In genomic region chr6:126535208-126535910, GRCm38 (mm10) we compare ENCODE assay signal across 8 mouse cellular contexts. TPM values are rescaled to one million over a fixed set of nuclear protein-coding genes. Genes with fewer than 3 reads are reported as not detected.
DNase-seq lines count a peak whose midpoint lies in the region; ATAC-seq and TF ChIP-seq lines count a peak whose summit lies in the region.

Gene Kcna5, minus strand, starts transcription at chr6:126535412.

- peak within 1 kb of the TSS; percentile 20 for H3K4me3 ChIP-seq in hindbrain, embryonic 15.5 days
- H3K4me3 ChIP-seq in midbrain, embryonic 14.5 days (replicated peaks; ENCODE audit: low read depth, low read length), result peak within 1 kb of the TSS; percentile 18

- H3K27me3 ChIP-seq in Patski, result peaks cover 20% of the 10 kb centered on the region
- H3K27me3 ChIP-seq in hindbrain, embryonic 15.5 days, result no peaks in the 10 kb centered on the region; the same call in 1 of the 2 replicates
- H3K27me3 ChIP-seq in midbrain, embryonic 14.5 days (ENCODE audit: control insufficient read depth, insufficient read depth, low read length), result peaks cover 18% of the 10 kb centered on the region

- H3K9me3 ChIP-seq in hindbrain, embryonic 15.5 days, result no peaks in the 10 kb centered on the region
- H3K9me3 ChIP-seq in midbrain, embryonic 14.5 days (ENCODE audit: control insufficient read depth, low read length), result no peaks in the 10 kb centered on the region

- no peaks in the 10 kb centered on the region for H3K36me3 ChIP-seq in hindbrain, embryonic 15.5 days
- H3K36me3 ChIP-seq in midbrain, embryonic 14.5 days (ENCODE audit: control insufficient read depth, insufficient read depth, low read length), result no peaks in the 10 kb centered on the region

- peak; percentile 61 for DNase-seq in adrenal gland, postnatal 14 days
- DNase-seq in adrenal gland, postnatal 25 days, result no peak
- no peak for DNase-seq in Patski (ENCODE audit: low read depth, low spot score)
- peak; percentile 23 for DNase-seq in gastrocnemius, postnatal 10 days
- DNase-seq in midbrain, embryonic 14.5 days, result peak; percentile 68
- no peak for DNase-seq in B cell, adult 2 months

- H3K9ac ChIP-seq in hindbrain, embryonic 15.5 days, result 0 out of 2 replicates have a peak within 1 kb of the TSS, but pooled peaks have one; percentile 22
- H3K9ac ChIP-seq in midbrain, embryonic 14.5 days (replicated peaks; ENCODE audit: low read length), result peak within 1 kb of the TSS; percentile 39; the same call in 1 of the 2 replicates

- TF ChIP-seq CTCF in Patski (IDR thresholded peaks at IDR 0.05), result no peak

- POLR2A ChIA-PET in Patski (lab: Charles Lee), result interaction anchor here (0.6 to 1.2 kb wide), 2 partner anchors 16 to 25 kb away, joined by 3 to 5 read pairs; no protein-coding TSS in a partner anchor

- peak within 1 kb of the TSS; percentile 55 for H3K4me2 ChIP-seq in hindbrain, embryonic 15.5 days
- H3K4me2 ChIP-seq in midbrain, embryonic 14.5 days (ENCODE audit: low read length), result peak within 1 kb of the TSS; percentile 54

- H3K4me1 ChIP-seq in hindbrain, embryonic 15.5 days (replicated peaks), result peaks cover 18% of the 10 kb centered on the region
- peaks cover 16% of the 10 kb centered on the region for H3K4me1 ChIP-seq in midbrain, embryonic 14.5 days (ENCODE audit: control insufficient read depth, insufficient read depth, low read length)

- peak within 1 kb of the TSS; percentile 62 for H3K27ac ChIP-seq in hindbrain, embryonic 15.5 days (replicated peaks)
- H3K27ac ChIP-seq in midbrain, embryonic 14.5 days (replicated peaks; ENCODE audit: low read depth, low read length), result peak within 1 kb of the TSS; percentile 49; the same call in 1 of the 2 replicates

- CTCF ChIA-PET in Patski (lab: Charles Lee), result no interaction called here

- in situ Hi-C loops in Patski (cut with MboI; ENCODE audit: low pct_unique_long_range_greater_than_20kb), result no loop called here

- WGBS in hindbrain, embryonic 15.5 days, result 2% methylated on average over 15 of the region's 15 CpGs
- under 1% methylated on average over 15 of the region's 15 CpGs for WGBS in midbrain, embryonic 14.5 days

- ATAC-seq in Patski, result peak; percentile 17
- peak; percentile 86 for ATAC-seq in hindbrain, embryonic 15.5 days (ENCODE audit: low FRiP score, low read depth)
- ATAC-seq in midbrain, embryonic 14.5 days (ENCODE audit: low FRiP score, low TSS enrichment), result peak; percentile 55
- no peak for ATAC-seq in erythroid progenitor cell, adult 5-6 weeks (replicated peaks; ENCODE audit: low FRiP score, poor library complexity, severe bottlenecking)

RNA-seq across cellular contexts. Expression of gene Kcna5, which starts in this region (rescaled TPM):
- total RNA-seq in adrenal gland, postnatal 14 days (2021), result 7.0 and 9.7 TPM in 2 replicates
- total RNA-seq in adrenal gland, postnatal 25 days (2021), result 1.7 and 3.5 TPM in 2 replicates
- 1.4 TPM for polyA plus RNA-seq in Patski (2021)
- total RNA-seq in gastrocnemius, postnatal 10 days (2021), result 1 to 10 TPM; 3.7 to 6.0 TPM
- 2.9 and 3.2 TPM in 2 replicates for polyA plus RNA-seq in hindbrain, embryonic 15.5 days (2015; fragmentation: Nextera tagmentation; extraction: Ambion mirVana)
- polyA plus RNA-seq in midbrain, embryonic 14.5 days (2014; fragmentation: Nextera tagmentation; extraction: Ambion mirVana), result 2.6 and 3.5 TPM in 2 replicates
- total RNA-seq in erythroid progenitor cell, adult 5-6 weeks (2015; ENCODE audit: low replicate concordance), result not detected in 2 replicates
- total RNA-seq in erythroid progenitor cell, adult 5-6 weeks (2017; ENCODE audit: low replicate concordance), result not detected in 2 replicates

Comparison
In these comparisons a context has a peak if more than half of its experiments do, and no peak if none do; other contexts are left out.
1. DNase-seq: peak in adrenal gland, postnatal 14 days (single experiment), gastrocnemius, postnatal 10 days (single experiment) and midbrain, embryonic 14.5 days (single experiment); none in adrenal gland, postnatal 25 days (single experiment), Patski (single experiment) and B cell, adult 2 months (0 of 2).